Mouse (Mus musculus) olfactory bulb, adult 2 months (tissue): Measurements from ENCODE around the gene Fhit. TPM values are rescaled to one million over a fixed set of nuclear protein-coding genes. Genes with fewer than 3 reads are reported as not detected.

ENCODE experiments used
- H3K27ac ChIP-seq: fragments of 200-500 bp; 2 replicates; pipeline ENCODE4 v1.5.1; 2012; ENCODE audit warnings: low read depth, low read length; ENCODE audit not compliant: insufficient read depth
- H3K4me1 ChIP-seq: fragments of 200-500 bp; 2 replicates; pipeline ENCODE4 v1.6.1; 2012; ENCODE audit warnings: low read length; ENCODE audit not compliant: control insufficient read depth, insufficient read depth
- H3K4me3 ChIP-seq: fragments of 200-500 bp; 2 replicates; pipeline ENCODE4 v1.5.1; 2012; ENCODE audit warnings: mild to moderate bottlenecking, low read depth, low read length, moderate library complexity; ENCODE audit not compliant: insufficient read depth
- CTCF ChIP-seq: fragments of 200-500 bp; IDR thresholded peaks from 2 replicates; pipeline ENCODE4 v1.5.1; 2012; ENCODE audit warnings: low read depth, mild to moderate bottlenecking, low read length, moderate library complexity; ENCODE audit not compliant: insufficient read depth
- POLR2A ChIP-seq: fragments of 200-500 bp; IDR thresholded peaks from 2 replicates; pipeline ENCODE4 v1.6.1; 2012; ENCODE audit warnings: mild to moderate bottlenecking, low read depth, low read length, moderate library complexity; ENCODE audit not compliant: insufficient read depth
- WGBS: fragments of 180-500 bp; shearing (Covaris S2); methylation state at CpG from one replicate; pipeline ENCODE4 v1.1.7; 2018; 5-methylcytosine and 5-hydroxymethylcytosine counted together
- polyA plus RNA-seq: library from polyadenylated mRNA; stranded (reverse); fragments of >200 nt; gene quantifications from 2 replicates; pipeline ENCODE4 v1.2.4, GENCODE M21; 2012; ENCODE audit warnings: low replicate concordance; ENCODE audit not compliant: missing spikeins, insufficient read depth, insufficient read length

The Fhit gene
- polyA plus RNA-seq, 1 experiment = not detected

GRCm38 (mm10) chr14:10194130-10194529, 967.7 kb downstream of the Fhit start:
- H3K27ac ChIP-seq = no peak overlapping the region
- TF ChIP-seq CTCF (no peak), POLR2A (no peak)
- no peaks in the 10 kb centered on the region for H3K4me1 ChIP-seq
- WGBS = 83% methylated on average over 5 of the region's 5 CpGs
- no peak overlapping the region for H3K4me3 ChIP-seq

GRCm38 (mm10) chr14:10171761-10172160, 990.1 kb downstream of the Fhit start:
- Histone ChIP-seq H3K27ac (no peak overlapping the region), H3K4me1 (no peaks in the 10 kb centered on the region), H3K4me3 (no peak overlapping the region)
- WGBS = 92% methylated on average over 2 of the region's 2 CpGs
- no peak for TF ChIP-seq CTCF
- TF ChIP-seq POLR2A = no peak

- TF ChIP-seq POLR2A = no peak
- TF ChIP-seq CTCF = no peak
- Histone ChIP-seq H3K27ac (no peak overlapping the region), H3K4me1 (no peaks in the 10 kb centered on the region), H3K4me3 (no peak overlapping the region)
- 44% methylated on average over 6 of the region's 6 CpGs for WGBS
Measured at GRCm38 (mm10) chr14:10166641-10167429, 995.0 kb downstream of the Fhit start.

- H3K27ac ChIP-seq = no peak overlapping the region
- H3K4me1 ChIP-seq = no peaks in the 10 kb centered on the region
- H3K4me3 ChIP-seq = no peak overlapping the region
- 75% methylated on average over 5 of the region's 5 CpGs for WGBS
- TF ChIP-seq POLR2A = no peak
- no peak for TF ChIP-seq CTCF
Measured at GRCm38 (mm10) chr14:10149872-10150271, 1012.0 kb downstream of the Fhit start.

- no peak overlapping the region for H3K27ac ChIP-seq
- no peak overlapping the region for H3K4me3 ChIP-seq
- no peak for TF ChIP-seq CTCF
- no peak for TF ChIP-seq POLR2A
- H3K4me1 ChIP-seq = no peaks in the 10 kb centered on the region
Measured at GRCm38 (mm10) chr14:10139311-10139710, 1022.5 kb downstream of the Fhit start.

- WGBS = 63% methylated on average over 10 of the region's 10 CpGs
- H3K27ac ChIP-seq = no peak overlapping the region
Measured at GRCm38 (mm10) chr14:10133873-10134272, 1028.0 kb downstream of the Fhit start.

GRCm38 (mm10) chr14:10129675-10130074, 1032.2 kb downstream of the Fhit start:
- TF ChIP-seq POLR2A = no peak
- TF ChIP-seq CTCF = no peak
- Histone ChIP-seq H3K4me3 (no peak overlapping the region), H3K4me1 (no peaks in the 10 kb centered on the region), H3K27ac (no peak overlapping the region)
- WGBS = 93% methylated on average over 4 of the region's 4 CpGs

More at GRCm38 (mm10) chr14:10133873-10134272, 1028.0 kb downstream of the Fhit start:
- TF ChIP-seq POLR2A = no peak
- no peak for TF ChIP-seq CTCF
- Histone ChIP-seq H3K4me1 (no peaks in the 10 kb centered on the region), H3K4me3 (no peak overlapping the region)

GRCm38 (mm10) chr14:10129088-10129487, 1032.7 kb downstream of the Fhit start:
- TF ChIP-seq CTCF (no peak), POLR2A (no peak)
- no peak overlapping the region for H3K27ac ChIP-seq
- H3K4me1 ChIP-seq = no peaks in the 10 kb centered on the region
- H3K4me3 ChIP-seq = no peak overlapping the region
- 93% methylated on average over 7 of the region's 7 CpGs for WGBS

- Histone ChIP-seq H3K27ac (no peak overlapping the region), H3K4me1 (no peaks in the 10 kb centered on the region), H3K4me3 (no peak overlapping the region)
- no peak for TF ChIP-seq POLR2A
- TF ChIP-seq CTCF = no peak
Measured at GRCm38 (mm10) chr14:10126536-10126935, 1035.3 kb downstream of the Fhit start.
